In the genomic region with DNA sequence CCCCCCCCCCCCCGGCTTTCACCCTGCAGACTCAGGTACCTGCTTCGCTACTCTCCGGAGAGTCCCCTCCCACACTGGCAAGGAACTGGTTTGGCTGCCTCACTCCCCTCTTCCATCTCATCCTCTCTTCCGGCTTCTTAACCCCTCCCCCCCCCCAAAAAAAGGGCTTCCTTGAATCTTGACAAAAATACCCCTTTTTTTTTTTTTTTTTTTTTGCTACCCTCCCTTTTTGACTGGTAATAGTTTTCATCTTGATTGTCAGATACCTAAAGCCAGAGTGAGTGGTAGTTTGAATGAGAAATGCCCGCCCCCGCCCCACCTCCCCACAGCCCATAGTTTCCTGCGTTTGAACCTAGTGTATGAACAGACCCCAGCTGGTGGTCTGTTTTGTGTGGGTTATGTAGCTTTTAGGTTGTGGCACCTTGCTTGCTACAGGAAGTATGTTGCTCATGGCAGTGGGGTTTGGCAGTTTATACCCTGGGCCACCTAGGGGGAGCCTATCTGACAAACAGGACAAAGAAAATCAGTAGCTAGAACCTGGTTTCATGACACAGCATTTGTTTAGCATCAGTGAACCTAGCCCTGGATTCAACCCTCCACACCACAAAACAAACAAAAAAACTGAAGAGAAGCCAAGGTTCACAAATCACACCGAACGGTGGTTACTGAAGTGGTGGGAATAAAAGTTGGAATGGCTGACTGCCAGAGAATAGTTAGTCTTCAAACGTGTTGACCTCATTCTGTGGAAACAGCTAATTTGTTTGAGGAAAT, we compare ENCODE assay signal across 9 mouse cellular contexts. TPM values are rescaled to one million over a fixed set of nuclear protein-coding genes. Genes with fewer than 3 reads are reported as not detected.
DNase-seq lines count a peak whose midpoint lies in the region; ATAC-seq and TF ChIP-seq lines count a peak whose summit lies in the region.
"Had no signal": no experiment of that assay in that cellular context is flagged by ENCODE, and none has a peak within 500 bp of the region (broad histone marks: within the 10 kb centered on the region; RNA-seq: fewer than 3 reads in every experiment).

No protein-coding gene starts in this region.

- H3K4me2 ChIP-seq in hindbrain, embryonic 14.5 days (replicated peaks): peak overlapping the region; percentile 61
- H3K4me2 ChIP-seq in neural tube, embryonic 12.5 days (replicated peaks): peak overlapping the region; percentile 64

- H3K9me3 ChIP-seq in hindbrain, embryonic 14.5 days (ENCODE audit: control insufficient read depth, low read length): no peaks in the 10 kb centered on the region
- no peaks in the 10 kb centered on the region for H3K9me3 ChIP-seq in neural tube, embryonic 12.5 days

- peak overlapping the region; percentile 30 for H3K4me3 ChIP-seq in hindbrain, embryonic 14.5 days (replicated peaks; ENCODE audit: low read length)
- H3K4me3 ChIP-seq in liver, adult 2 months (ENCODE audit: insufficient read depth, low read depth, low read length): no peak overlapping the region
- no peak overlapping the region for H3K4me3 ChIP-seq in neural tube, embryonic 12.5 days

- ATAC-seq in activated CD4-positive, CD25-positive, alpha-beta regulatory T cell, adult 4 months: peak; percentile 38
- ATAC-seq in hindbrain, embryonic 14.5 days (ENCODE audit: low FRiP score): no peak
- ATAC-seq in neural tube, embryonic 12.5 days (ENCODE audit: low FRiP score, low read depth): no peak

- TF ChIP-seq POLR2A in liver, adult 2 months (IDR thresholded peaks at IDR 0.05; ENCODE audit: extremely low read depth, insufficient read depth, low read length): no peak

- DNase-seq in cerebellum, adult 9-10 months: peak; percentile 56
- no peak for DNase-seq in cerebellum, postnatal 4 days (ENCODE audit: low spot score in 2 of 2)
- DNase-seq in hindbrain, embryonic 14.5 days (ENCODE audit: low spot score): no peak
- peak; percentile 99 for DNase-seq in liver, adult 2 months (ENCODE audit: extremely low read depth, low read depth, low spot score)
- no peak for DNase-seq in layer of hippocampus, postnatal 14 days (ENCODE audit: low spot score in 2 of 2)
- no peak for DNase-seq in adrenal gland, adult 18-20 months (ENCODE audit: low spot score in 2 of 2)

- H3K9ac ChIP-seq in hindbrain, embryonic 14.5 days: no peak overlapping the region; the same call in 1 of the 2 replicates
- H3K9ac ChIP-seq in liver, adult 2 months (ENCODE audit: low read depth, low read length): peak overlapping the region; percentile 44; the same call in 1 of the 2 replicates
- H3K9ac ChIP-seq in neural tube, embryonic 12.5 days: no peak overlapping the region

- H3K36me3 ChIP-seq in hindbrain, embryonic 14.5 days (replicated peaks; ENCODE audit: control insufficient read depth, insufficient read depth): no peaks in the 10 kb centered on the region
- no peaks in the 10 kb centered on the region for H3K36me3 ChIP-seq in liver, adult 2 months (ENCODE audit: control insufficient read depth, insufficient read depth, low read length)
- no peaks in the 10 kb centered on the region for H3K36me3 ChIP-seq in neural tube, embryonic 12.5 days

- peaks cover 23% of the 10 kb centered on the region for H3K4me1 ChIP-seq in hindbrain, embryonic 14.5 days (replicated peaks; ENCODE audit: control insufficient read depth, insufficient read depth, low read length)
- peaks cover 6% of the 10 kb centered on the region; the same call in 1 of the 2 replicates for H3K4me1 ChIP-seq in liver, adult 2 months (ENCODE audit: control insufficient read depth, insufficient read depth, low read length)
- peaks cover 19% of the 10 kb centered on the region for H3K4me1 ChIP-seq in neural tube, embryonic 12.5 days

- H3K27me3 ChIP-seq in hindbrain, embryonic 14.5 days (ENCODE audit: control insufficient read depth, insufficient read depth, low read length): peaks cover 28% of the 10 kb centered on the region
- no peaks in the 10 kb centered on the region for H3K27me3 ChIP-seq in liver, adult 2 months (ENCODE audit: control insufficient read depth, insufficient read depth, low read length)
- peaks cover 23% of the 10 kb centered on the region for H3K27me3 ChIP-seq in neural tube, embryonic 12.5 days (replicated peaks)

- H3K79me2 ChIP-seq in liver, adult 2 months (ENCODE audit: control insufficient read depth, insufficient read depth, low read length): no peaks in the 10 kb centered on the region

- no peak for TF ChIP-seq CTCF in liver, adult 2 months (IDR thresholded peaks at IDR 0.05; ENCODE audit: low read depth, low read length)

- WGBS in hindbrain, embryonic 14.5 days: 25% methylated on average over 8 of the region's 10 CpGs
- 4% methylated on average over 10 of the region's 10 CpGs for WGBS in liver, adult 2 months
- 26% methylated on average over 8 of the region's 10 CpGs for WGBS in neural tube, embryonic 12.5 days

- no peak overlapping the region; the same call in 1 of the 2 replicates for H3K27ac ChIP-seq in hindbrain, embryonic 14.5 days
- H3K27ac ChIP-seq in liver, adult 2 months (replicated peaks; ENCODE audit: insufficient read depth, low read depth, low read length): peak overlapping the region; percentile 95
- no peak overlapping the region for H3K27ac ChIP-seq in neural tube, embryonic 12.5 days

RNA-seq across cellular contexts. Expression of a gene that starts 1.3 kb away (rescaled TPM):
- polyA plus RNA-seq in activated CD4-positive, CD25-positive, alpha-beta regulatory T cell, adult 4 months (2017; shearing (Covaris generic)): 10 to 100 TPM; 58.5 to 64.1 TPM
- polyA plus RNA-seq in hindbrain, embryonic 14.5 days (2014; fragmentation: Nextera tagmentation; extraction: Ambion mirVana): 5.8 and 8.3 TPM in 2 replicates
- 253 and 308 TPM in 2 replicates for total RNA-seq in liver, adult 2 months (2014; rRNA removed)
- polyA plus RNA-seq in liver, adult 2 months (2012; rRNA removed): 357 and 830 TPM in 2 replicates
- polyA plus RNA-seq in neural tube, embryonic 12.5 days (2016; fragmentation: Nextera tagmentation; extraction: Ambion mirVana): 8.4 and 8.9 TPM in 2 replicates
- 1 to 10 TPM; 3.5 to 4.0 TPM for total RNA-seq in layer of hippocampus, postnatal 14 days (2021)
- 10 to 100 TPM; 25.5 to 31.1 TPM for total RNA-seq in adrenal gland, adult 18-20 months (2021)

RNA-seq across cellular contexts. Expression of a gene that starts 13.6 kb away (rescaled TPM):
- under 1 TPM in 1 of 2 experiments, not detected in 1; 0.48 TPM for polyA plus RNA-seq in activated CD4-positive, CD25-positive, alpha-beta regulatory T cell, adult 4 months (2017; shearing (Covaris generic))
- polyA plus RNA-seq in hindbrain, embryonic 14.5 days (2014; fragmentation: Nextera tagmentation; extraction: Ambion mirVana): not detected in 2 replicates
- total RNA-seq in liver, adult 2 months (2014; rRNA removed): 0.09 TPM in 1 of 2 replicates, not detected in the other
- polyA plus RNA-seq in liver, adult 2 months (2012; rRNA removed): not detected in 2 replicates
- polyA plus RNA-seq in neural tube, embryonic 12.5 days (2016; fragmentation: Nextera tagmentation; extraction: Ambion mirVana): not detected in 2 replicates
- total RNA-seq in layer of hippocampus, postnatal 14 days (2021): not detected
- not detected for total RNA-seq in adrenal gland, adult 18-20 months (2021)
- polyA plus RNA-seq: C2C12 had no signal

RNA-seq across cellular contexts. Expression of a gene that starts 24.1 kb away (rescaled TPM):
- polyA plus RNA-seq in activated CD4-positive, CD25-positive, alpha-beta regulatory T cell, adult 4 months (2017; shearing (Covaris generic)): 100 to 1,000 TPM; 464 to 561 TPM
- 1,642 and 1,896 TPM in 2 replicates for polyA plus RNA-seq in hindbrain, embryonic 14.5 days (2014; fragmentation: Nextera tagmentation; extraction: Ambion mirVana)
- 211 and 380 TPM in 2 replicates for total RNA-seq in liver, adult 2 months (2014; rRNA removed)
- polyA plus RNA-seq in liver, adult 2 months (2012; rRNA removed): 1,030 and 1,462 TPM in 2 replicates
- 1,568 and 1,704 TPM in 2 replicates for polyA plus RNA-seq in neural tube, embryonic 12.5 days (2016; fragmentation: Nextera tagmentation; extraction: Ambion mirVana)
- total RNA-seq in layer of hippocampus, postnatal 14 days (2021): 100 to 1,000 TPM; 563 to 640 TPM
- 100 to 1,000 TPM; 221 to 268 TPM for total RNA-seq in adrenal gland, adult 18-20 months (2021)

RNA-seq across cellular contexts. Expression of a gene that starts 37.6 kb away (rescaled TPM):
- polyA plus RNA-seq in activated CD4-positive, CD25-positive, alpha-beta regulatory T cell, adult 4 months (2017; shearing (Covaris generic)): 1 to 10 TPM in 1 of 2 experiments, not detected in 1; 1.2 TPM
- 12.1 and 12.2 TPM in 2 replicates for polyA plus RNA-seq in hindbrain, embryonic 14.5 days (2014; fragmentation: Nextera tagmentation; extraction: Ambion mirVana)
- 458 and 622 TPM in 2 replicates for total RNA-seq in liver, adult 2 months (2014; rRNA removed)
- 1,012 and 1,223 TPM in 2 replicates for polyA plus RNA-seq in liver, adult 2 months (2012; rRNA removed)
- 2.1 and 4.2 TPM in 2 replicates for polyA plus RNA-seq in neural tube, embryonic 12.5 days (2016; fragmentation: Nextera tagmentation; extraction: Ambion mirVana)
- 1 to 10 TPM; 4.6 to 4.7 TPM for total RNA-seq in layer of hippocampus, postnatal 14 days (2021)
- total RNA-seq in adrenal gland, adult 18-20 months (2021): 10 to 100 TPM; 57.9 to 82.4 TPM

RNA-seq across cellular contexts. Expression of a gene that starts 54.7 kb away (rescaled TPM):
- polyA plus RNA-seq in activated CD4-positive, CD25-positive, alpha-beta regulatory T cell, adult 4 months (2017; shearing (Covaris generic)): 1 to 10 TPM; 3.3 to 6.1 TPM
- 0.57 and 1.4 TPM in 2 replicates for polyA plus RNA-seq in hindbrain, embryonic 14.5 days (2014; fragmentation: Nextera tagmentation; extraction: Ambion mirVana)
- 126 and 181 TPM in 2 replicates for total RNA-seq in liver, adult 2 months (2014; rRNA removed)
- 198 and 213 TPM in 2 replicates for polyA plus RNA-seq in liver, adult 2 months (2012; rRNA removed)
- polyA plus RNA-seq in neural tube, embryonic 12.5 days (2016; fragmentation: Nextera tagmentation; extraction: Ambion mirVana): 1.8 and 2.4 TPM in 2 replicates
- total RNA-seq in layer of hippocampus, postnatal 14 days (2021): 1 to 10 TPM; 1.3 to 2.5 TPM
- 10 to 100 TPM; 19.5 to 30.6 TPM for total RNA-seq in adrenal gland, adult 18-20 months (2021)

Comparison
In these comparisons a context has a peak if more than half of its experiments do, and no peak if none do; other contexts are left out.
1. DNase-seq: peak in cerebellum, adult 9-10 months (single experiment) and liver, adult 2 months (single experiment); none in cerebellum, postnatal 4 days (0 of 2), hindbrain, embryonic 14.5 days (single experiment), layer of hippocampus, postnatal 14 days (0 of 2) and adrenal gland, adult 18-20 months (0 of 2).